Mouse (Mus musculus) megakaryocyte-erythroid progenitor cell, adult 5 weeks (primary cell): ENCODE data around the gene Sult6b1. TPM values are rescaled to one million over a fixed set of nuclear protein-coding genes. Genes with fewer than 3 reads are reported as not detected.

Experiments
- polyA plus RNA-seq: library from polyadenylated mRNA; stranded (reverse); fragments of >175 nt; gene quantifications from 2 replicates; pipeline ENCODE4 v1.2.3, GENCODE M21; 2012

The Sult6b1 gene
- polyA plus RNA-seq, result not detected in 2 replicates

GRCm38 (mm10) chr17:78906892-78907291 lies at the start of gene Sult6b1:
Gene Sult6b1 (minus strand): TSS chr17:78906992.

GRCm38 (mm10) chr17:78936466-78937228 lies 29.9 kb upstream of the Sult6b1 start, which contains the start of the genes Cebpz and Ndufaf7:
Gene Cebpz (minus strand): TSS chr17:78937066.
Gene Ndufaf7 (plus strand): TSS chr17:78937136.

GRCm38 (mm10) chr17:78916369-78916813 lies 9.6 kb upstream of the Sult6b1 start, which contains the start of gene Cebpzos:
Gene Cebpzos (plus strand): TSS chr17:78916500.

GRCm38 (mm10) chr17:78882401-78883112 lies 24.2 kb downstream of the Sult6b1 start, which contains the start of gene Eif2ak2:
Gene Eif2ak2 (minus strand): TSS chr17:78882573.

GRCm38 (mm10) chr17:78834856-78835835 lies 71.6 kb downstream of the Sult6b1 start, which contains the start of the genes Heatr5b and Gpatch11:
Gene Heatr5b (minus strand): TSS chr17:78835364.
Gene Gpatch11 (plus strand): TSS chr17:78835567.

Other genes with a start within 250 kb of the Sult6b1 start
- gene Strn, start 169.8 kb downstream of the Sult6b1 start, polyA plus RNA-seq, result 2.0 and 2.8 TPM in 2 replicates
- 1.8 TPM in 2 replicates for gene Heatr5b, start 71.6 kb downstream of the Sult6b1 start, polyA plus RNA-seq
- gene Gpatch11, start 71.4 kb downstream of the Sult6b1 start, polyA plus RNA-seq, result 1.1 and 1.2 TPM in 2 replicates
- gene Eif2ak2, start 24.4 kb downstream of the Sult6b1 start, polyA plus RNA-seq, result 8.9 and 10.0 TPM in 2 replicates
- 5.0 and 6.2 TPM in 2 replicates for gene Cebpzos, start 9.5 kb upstream of the Sult6b1 start, polyA plus RNA-seq
- gene Cebpz, start 30.1 kb upstream of the Sult6b1 start, polyA plus RNA-seq, result 37.7 and 48.4 TPM in 2 replicates
- 1.9 and 2.1 TPM in 2 replicates for gene Ndufaf7, start 30.1 kb upstream of the Sult6b1 start, polyA plus RNA-seq
- gene Prkd3, start 113.8 kb upstream of the Sult6b1 start, polyA plus RNA-seq, result 1.3 TPM in 2 replicates
- 0.02 TPM in 1 of 2 replicates, not detected in the other for gene Qpct, start 144.9 kb upstream of the Sult6b1 start, polyA plus RNA-seq